Mouse (Mus musculus) liver, adult 2 months (tissue): ENCODE results near the gene Insm1. TPM values are rescaled to one million over a fixed set of nuclear protein-coding genes. Genes with fewer than 3 reads are reported as not detected.
A peak's percentile ranks its signal among the peaks of the same experiment; 100 is the strongest.

ENCODE experiments used
- DNase-seq: peaks from one replicate; pipeline ENCODE4 v3.0.0-alpha.2; 2011; ENCODE audit warnings: low read depth, low spot score; ENCODE audit errors: extremely low read depth
- H3K27ac ChIP-seq: fragments of 200-500 bp; replicated peaks from 2 replicates; pipeline ENCODE4 v1.5.1; 2012; ENCODE audit warnings: low read depth, mild to moderate bottlenecking, control low read depth, inconsistent platforms, low read length; ENCODE audit not compliant: insufficient read depth
- H3K27me3 ChIP-seq: fragments of 200-500 bp; 2 replicates; pipeline ENCODE4 v1.6.1; 2012; ENCODE audit warnings: mild to moderate bottlenecking, moderate library complexity, low read length, inconsistent platforms; ENCODE audit not compliant: control insufficient read depth, insufficient read depth
- H3K36me3 ChIP-seq: fragments of 200-500 bp; 2 replicates; pipeline ENCODE4 v1.6.1; 2012; ENCODE audit warnings: low read length, inconsistent platforms; ENCODE audit not compliant: control insufficient read depth, insufficient read depth
- H3K4me1 ChIP-seq: fragments of 200-500 bp; 2 replicates; pipeline ENCODE4 v1.6.1; 2011; ENCODE audit warnings: low read length; ENCODE audit not compliant: control insufficient read depth, insufficient read depth
- H3K4me3 ChIP-seq: fragments of 200-500 bp; 2 replicates; pipeline ENCODE4 v1.5.1; 2011; ENCODE audit warnings: low read depth, mild to moderate bottlenecking, control low read depth, low read length, moderate library complexity; ENCODE audit not compliant: insufficient read depth
- H3K79me2 ChIP-seq: fragments of 200-500 bp; 2 replicates; pipeline ENCODE4 v1.6.1; 2012; ENCODE audit warnings: inconsistent platforms, mild to moderate bottlenecking, low read length, moderate library complexity; ENCODE audit not compliant: control insufficient read depth, insufficient read depth
- H3K9ac ChIP-seq: fragments of 200-500 bp; 2 replicates; pipeline ENCODE4 v1.6.1; 2012; ENCODE audit warnings: low read depth, mild to moderate bottlenecking, control low read depth, inconsistent platforms, low read length
- CTCF ChIP-seq: fragments of 200-500 bp; IDR thresholded peaks from 2 replicates; pipeline ENCODE4 v1.5.1; 2011; ENCODE audit warnings: low read depth, low read length, control low read depth
- POLR2A ChIP-seq: fragments of 200-500 bp; IDR thresholded peaks from 2 replicates; pipeline ENCODE4 v1.6.1; 2011; ENCODE audit warnings: low read length, control low read depth; ENCODE audit not compliant: insufficient read depth; ENCODE audit errors: extremely low read depth
- WGBS: fragments of 180-500 bp; shearing (Covaris S2); methylation state at CpG from one replicate; pipeline ENCODE4 v1.1.7; 2018; 5-methylcytosine and 5-hydroxymethylcytosine counted together
- polyA plus RNA-seq: library from polyadenylated mRNA; depleted of rRNA; stranded (reverse); fragments of >200 nt; gene quantifications from 2 replicates; pipeline ENCODE4 v1.2.3, GENCODE M21; 2012
- total RNA-seq: library from RNA; depleted of rRNA; stranded (reverse); fragments of >200 nt; gene quantifications from 2 replicates; pipeline ENCODE4 v1.2.3, GENCODE M21; 2014

Gene Insm1
- total and polyA plus RNA-seq, 2 experiments: 0.04 TPM; not detected in 1

GRCm38 (mm10) chr2:146222279-146223175, 806 bp downstream of the Insm1 start:
- 0 out of 2 replicates have a peak, but pooled peaks cover 3% of the 10 kb centered on the region for H3K4me1 ChIP-seq
- peak overlapping the region; percentile 34; the same call in 1 of the 2 replicates for H3K4me3 ChIP-seq
- WGBS: 3% methylated on average over 121 of the region's 133 CpGs
- no peaks in the 10 kb centered on the region for H3K36me3 ChIP-seq
- TF ChIP-seq CTCF (no peak), POLR2A (no peak)
- no peak overlapping the region for H3K27ac ChIP-seq
- no peak overlapping the region for H3K9ac ChIP-seq
- no peaks in the 10 kb centered on the region for H3K79me2 ChIP-seq
- DNase-seq: no peak
- H3K27me3 ChIP-seq: peaks cover 58% of the 10 kb centered on the region

- Histone ChIP-seq H3K36me3 (no peaks in the 10 kb centered on the region), H3K9ac (no peak overlapping the region), H3K27me3 (peaks cover 54% of the 10 kb centered on the region), H3K79me2 (no peaks in the 10 kb centered on the region), H3K4me1 (0 out of 2 replicates have a peak, but pooled peaks cover 1% of the 10 kb centered on the region), H3K4me3 (peak overlapping the region; percentile 34; the same call in 1 of the 2 replicates), H3K27ac (no peak overlapping the region)
- DNase-seq: no peak
- TF ChIP-seq POLR2A (no peak), CTCF (no peak)
- 2% methylated on average over 68 of the region's 75 CpGs for WGBS
These were observed 1.6 kb downstream of the Insm1 start for GRCm38 (mm10) chr2:146223176-146223905.

GRCm38 (mm10) chr2:146224141-146224540, 2.4 kb downstream of the Insm1 start:
- TF ChIP-seq POLR2A (no peak), CTCF (no peak)
- Histone ChIP-seq H3K4me1 (0 out of 2 replicates have a peak, but pooled peaks cover 1% of the 10 kb centered on the region), H3K36me3 (no peaks in the 10 kb centered on the region), H3K79me2 (no peaks in the 10 kb centered on the region), H3K4me3 (no peak overlapping the region), H3K27ac (no peak overlapping the region), H3K27me3 (peaks cover 46% of the 10 kb centered on the region), H3K9ac (no peak overlapping the region)
- no peak for DNase-seq
- WGBS: 26% methylated on average over 7 of the region's 7 CpGs

- H3K79me2 ChIP-seq: no peaks in the 10 kb centered on the region
- no peaks in the 10 kb centered on the region for H3K36me3 ChIP-seq
- peaks cover 38% of the 10 kb centered on the region for H3K27me3 ChIP-seq
- H3K4me3 ChIP-seq: no peak overlapping the region
- DNase-seq: no peak
- H3K4me1 ChIP-seq: 0 out of 2 replicates have a peak, but pooled peaks cover 1% of the 10 kb centered on the region
- no peak for TF ChIP-seq CTCF
- no peak for TF ChIP-seq POLR2A
- no peak overlapping the region for H3K9ac ChIP-seq
- no peak overlapping the region for H3K27ac ChIP-seq
- WGBS: 18% methylated on average over 6 of the region's 6 CpGs
These were observed 4.1 kb downstream of the Insm1 start for GRCm38 (mm10) chr2:146225818-146226217.

- Histone ChIP-seq H3K27me3 (peaks cover 32% of the 10 kb centered on the region), H3K27ac (no peak overlapping the region), H3K9ac (no peak overlapping the region), H3K36me3 (no peaks in the 10 kb centered on the region), H3K79me2 (no peaks in the 10 kb centered on the region), H3K4me1 (0 out of 2 replicates have a peak, but pooled peaks cover 1% of the 10 kb centered on the region), H3K4me3 (no peak overlapping the region)
- WGBS: 6% methylated on average over 9 of the region's 9 CpGs
- TF ChIP-seq POLR2A (no peak), CTCF (no peak)
- peak; percentile 12 for DNase-seq
These were observed 4.8 kb downstream of the Insm1 start for GRCm38 (mm10) chr2:146226484-146226883.
